Mouse (Mus musculus): ENCODE data around the gene Tuba3b. TPM values are rescaled to one million over a fixed set of nuclear protein-coding genes. Genes with fewer than 3 reads are reported as not detected.
A peak's percentile ranks its signal among the peaks of the same experiment; 100 is the strongest.

Gene Tuba3b
- polyA plus RNA-seq, 1 experiment from 2014 or later, result not detected

DNA sequence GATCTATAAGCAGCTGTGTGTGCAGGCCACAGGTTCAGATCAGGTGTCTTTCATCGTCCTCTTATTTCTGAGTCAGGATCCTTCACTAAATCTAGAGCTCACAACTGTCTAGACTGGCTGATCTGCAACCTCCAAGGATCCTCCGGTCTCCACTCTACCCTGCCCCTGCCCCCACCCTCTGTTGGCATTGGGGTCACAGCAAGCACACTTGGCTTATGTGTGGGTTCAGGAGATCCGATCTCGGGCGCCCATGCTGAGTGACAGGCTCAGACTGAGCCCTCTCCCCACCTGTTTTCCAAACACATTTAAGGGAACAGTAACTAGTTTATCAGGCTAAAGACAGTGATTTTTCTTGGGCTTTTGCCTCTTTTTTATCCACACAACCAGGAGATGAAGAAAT is 38.1 kb downstream of the Tuba3b start:
- H3K9ac ChIP-seq, result no peak overlapping the region
- no peak overlapping the region for H3K4me3 ChIP-seq
- WGBS, result 76% methylated on average over 5 of the region's 5 CpGs
- 0 out of 2 replicates have a peak, but pooled peaks cover 5% of the 10 kb centered on the region for H3K9me3 ChIP-seq
- H3K4me1 ChIP-seq, result peaks cover 15% of the 10 kb centered on the region
- peak overlapping the region; percentile 56; the same call in 1 of the 2 replicates for H3K27ac ChIP-seq
- ATAC-seq (ENCODE audit: borderline replicate concordance, extremely low read depth, low FRiP score, low TSS enrichment), result no peak
- H3K4me2 ChIP-seq, result no peak overlapping the region
- H3K27me3 ChIP-seq, result no peaks in the 10 kb centered on the region
- no peaks in the 10 kb centered on the region for H3K36me3 ChIP-seq

DNA sequence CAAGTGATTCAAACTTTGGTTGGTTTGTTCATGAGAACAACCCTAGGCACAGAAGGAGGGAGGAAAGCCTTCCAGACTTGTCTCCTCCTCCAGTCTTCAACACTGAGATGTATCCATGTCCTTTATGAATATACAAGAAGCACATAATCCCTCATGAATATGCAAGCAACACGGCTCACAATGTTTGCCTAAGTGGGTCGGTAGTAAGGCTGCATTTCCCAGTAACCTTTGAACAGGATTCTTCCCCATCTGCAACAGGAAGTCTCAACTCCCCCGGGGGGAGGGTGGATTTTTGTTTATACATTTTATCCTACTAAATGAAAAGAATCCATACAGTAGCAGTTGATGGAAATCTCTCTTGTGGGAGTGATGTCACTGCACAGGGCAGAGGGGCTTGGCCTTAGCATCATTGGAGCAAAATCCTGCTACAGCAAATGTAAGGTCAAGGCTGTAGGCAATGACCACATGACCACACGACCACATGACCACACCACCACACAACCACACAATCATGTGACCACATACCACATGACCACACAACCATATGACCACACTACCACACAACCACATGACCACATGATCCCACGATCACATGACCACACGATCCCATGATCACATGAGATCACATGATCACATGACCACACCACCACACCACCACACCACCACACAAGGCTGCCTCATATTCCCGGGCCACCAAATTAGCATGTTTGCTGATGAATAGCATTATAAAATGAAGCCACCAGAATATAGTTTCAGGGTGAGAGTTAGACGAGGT is 38.7 kb downstream of the Tuba3b start:
- Histone ChIP-seq H3K27me3 (no peaks in the 10 kb centered on the region), H3K4me2 (no peak overlapping the region), H3K4me1 (peaks cover 15% of the 10 kb centered on the region), H3K9me3 (0 out of 2 replicates have a peak, but pooled peaks cover 5% of the 10 kb centered on the region), H3K27ac (peak overlapping the region; percentile 56; the same call in 1 of the 2 replicates), H3K9ac (no peak overlapping the region), H3K4me3 (no peak overlapping the region), H3K36me3 (no peaks in the 10 kb centered on the region)
- WGBS, result 67% methylated on average over 8 of the region's 8 CpGs
- no peak for ATAC-seq (ENCODE audit: borderline replicate concordance, extremely low read depth, low FRiP score, low TSS enrichment)

DNA sequence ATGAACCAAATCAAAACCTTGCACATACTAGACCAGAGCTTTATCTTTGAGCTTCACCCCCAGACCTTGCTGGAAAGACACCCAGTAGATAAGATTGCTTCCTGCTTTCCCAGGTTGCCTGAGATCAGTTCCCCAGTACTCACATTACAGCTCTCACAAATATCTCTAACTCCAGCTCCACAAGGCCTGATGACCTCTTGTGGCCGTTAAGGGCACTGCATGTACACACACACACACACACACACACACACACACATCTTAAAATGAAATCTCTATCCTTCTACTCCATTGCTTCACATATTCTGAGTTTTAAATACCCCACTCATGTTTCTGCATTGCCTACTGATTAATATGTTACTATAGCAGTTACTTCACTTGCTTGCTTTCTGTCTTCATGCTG is 40.1 kb downstream of the Tuba3b start:
- ATAC-seq (ENCODE audit: borderline replicate concordance, extremely low read depth, low FRiP score, low TSS enrichment), result no peak
- peaks cover 15% of the 10 kb centered on the region for H3K4me1 ChIP-seq
- no peak overlapping the region for H3K4me3 ChIP-seq
- no peak overlapping the region for H3K4me2 ChIP-seq
- H3K27ac ChIP-seq, result no peak overlapping the region
- WGBS, result 63% methylated on average over 1 of the region's 1 CpGs
- H3K9me3 ChIP-seq, result 0 out of 2 replicates have a peak, but pooled peaks cover 5% of the 10 kb centered on the region
- no peaks in the 10 kb centered on the region for H3K27me3 ChIP-seq
- no peak overlapping the region for H3K9ac ChIP-seq
- no peaks in the 10 kb centered on the region for H3K36me3 ChIP-seq

DNA sequence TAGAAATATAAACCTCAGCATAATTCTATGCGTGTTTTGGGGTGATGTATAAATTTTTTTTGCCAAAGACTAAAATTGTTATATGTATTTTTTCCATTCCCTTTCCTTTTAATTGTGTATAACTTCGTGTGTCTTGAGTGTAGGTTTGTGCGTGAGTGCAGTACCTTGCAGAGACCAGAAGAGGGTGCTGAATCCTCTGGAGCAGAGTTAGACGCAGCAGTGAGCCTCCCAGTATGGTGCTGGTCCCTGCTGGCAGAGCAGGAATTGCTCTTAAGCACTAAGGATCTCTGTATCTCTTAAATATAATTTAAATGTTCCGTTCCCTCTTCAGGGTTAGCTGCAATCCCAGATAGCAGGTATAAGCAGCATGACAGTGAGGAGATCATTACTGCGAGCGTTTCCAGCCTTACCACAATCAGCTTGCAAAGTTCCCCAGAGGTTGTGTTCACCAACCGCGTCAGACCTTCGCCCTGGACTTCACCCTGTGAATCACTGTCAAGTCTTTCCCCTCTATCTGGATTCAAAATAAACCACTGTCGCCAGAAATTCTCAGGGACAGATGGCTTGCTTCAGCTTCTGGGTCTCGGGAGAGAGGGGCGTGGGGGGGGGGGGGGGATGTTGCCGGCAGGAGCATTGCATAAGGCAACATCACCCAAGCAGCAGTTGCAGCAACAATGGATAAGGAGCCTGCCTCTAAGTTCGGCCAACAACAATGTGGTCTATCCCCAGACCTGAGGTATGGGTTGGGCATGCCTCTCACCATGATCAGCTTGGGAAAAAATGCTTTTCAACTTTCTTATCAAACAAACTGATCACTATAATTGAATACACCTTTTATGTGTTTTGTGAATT is 41.4 kb downstream of the Tuba3b start:
- H3K9me3 ChIP-seq, result 0 out of 2 replicates have a peak, but pooled peaks cover 5% of the 10 kb centered on the region
- H3K27ac ChIP-seq, result peak overlapping the region; percentile 25; the same call in 1 of the 2 replicates
- no peaks in the 10 kb centered on the region for H3K36me3 ChIP-seq
- 0 out of 2 replicates have a peak, but pooled peaks have one; percentile 24 for ATAC-seq (ENCODE audit: borderline replicate concordance, extremely low read depth, low FRiP score, low TSS enrichment)
- WGBS, result 55% methylated on average over 15 of the region's 15 CpGs
- no peak overlapping the region for H3K4me2 ChIP-seq
- no peak overlapping the region for H3K4me3 ChIP-seq
- peaks cover 15% of the 10 kb centered on the region for H3K4me1 ChIP-seq
- H3K27me3 ChIP-seq, result no peaks in the 10 kb centered on the region
- no peak overlapping the region for H3K9ac ChIP-seq

DNA sequence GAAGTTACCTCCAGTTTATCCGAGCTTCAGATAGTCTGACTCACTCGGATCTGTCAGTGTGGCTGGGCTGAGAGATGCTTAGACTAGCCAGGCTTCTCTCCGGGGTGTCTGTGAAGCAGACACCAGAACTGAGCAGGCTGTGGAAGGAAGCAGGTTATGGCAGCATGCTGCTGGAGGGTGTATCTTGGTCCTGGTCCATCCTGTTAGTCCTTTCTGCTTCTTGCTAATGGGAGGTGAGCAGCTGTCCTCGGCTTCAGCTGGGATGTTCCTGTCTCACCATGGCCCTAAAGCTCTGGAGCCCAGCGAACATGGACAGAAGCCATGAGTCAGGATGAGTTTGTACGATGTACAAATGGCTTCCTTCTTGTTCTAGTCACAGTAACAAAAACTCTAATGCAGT is 43.6 kb downstream of the Tuba3b start:
- ATAC-seq (ENCODE audit: borderline replicate concordance, extremely low read depth, low FRiP score, low TSS enrichment), result no peak
- no peaks in the 10 kb centered on the region for H3K36me3 ChIP-seq
- H3K4me2 ChIP-seq, result no peak overlapping the region
- H3K27me3 ChIP-seq, result no peaks in the 10 kb centered on the region
- no peak overlapping the region for H3K27ac ChIP-seq
- 65% methylated on average over 6 of the region's 6 CpGs for WGBS
- H3K4me3 ChIP-seq, result no peak overlapping the region
- H3K9me3 ChIP-seq, result 0 out of 2 replicates have a peak, but pooled peaks cover 5% of the 10 kb centered on the region
- H3K4me1 ChIP-seq, result peaks cover 3% of the 10 kb centered on the region; the same call in 1 of the 2 replicates
- no peak overlapping the region for H3K9ac ChIP-seq

DNA sequence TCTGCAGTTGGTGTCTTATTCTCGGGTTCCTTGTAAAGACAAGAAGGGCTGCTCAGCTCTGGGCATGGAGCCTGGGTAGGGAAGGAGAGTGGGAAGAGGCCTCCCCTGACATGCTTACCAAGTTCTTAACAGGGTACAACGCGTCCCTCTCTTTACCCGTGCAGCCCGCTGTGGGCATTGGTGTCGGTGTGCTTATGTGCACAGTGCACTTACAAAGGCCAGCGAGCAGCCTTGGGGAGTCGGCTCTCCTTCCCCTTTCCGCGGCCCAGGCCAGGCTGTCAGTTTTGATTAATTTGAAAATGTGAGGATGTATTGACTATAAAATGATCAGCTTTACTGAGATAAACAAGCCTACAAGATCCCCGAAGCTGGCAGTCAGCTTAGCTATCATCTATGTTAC is 45.4 kb downstream of the Tuba3b start:
- no peaks in the 10 kb centered on the region for H3K36me3 ChIP-seq
- ATAC-seq (ENCODE audit: borderline replicate concordance, extremely low read depth, low FRiP score, low TSS enrichment), result no peak
- no peak overlapping the region for H3K27ac ChIP-seq
- H3K4me2 ChIP-seq, result no peak overlapping the region
- H3K4me1 ChIP-seq, result no peaks in the 10 kb centered on the region
- no peaks in the 10 kb centered on the region for H3K27me3 ChIP-seq
- no peak overlapping the region for H3K4me3 ChIP-seq
- H3K9me3 ChIP-seq, result 0 out of 2 replicates have a peak, but pooled peaks cover 3% of the 10 kb centered on the region
- WGBS, result 56% methylated on average over 11 of the region's 11 CpGs
- H3K9ac ChIP-seq, result no peak overlapping the region

DNA sequence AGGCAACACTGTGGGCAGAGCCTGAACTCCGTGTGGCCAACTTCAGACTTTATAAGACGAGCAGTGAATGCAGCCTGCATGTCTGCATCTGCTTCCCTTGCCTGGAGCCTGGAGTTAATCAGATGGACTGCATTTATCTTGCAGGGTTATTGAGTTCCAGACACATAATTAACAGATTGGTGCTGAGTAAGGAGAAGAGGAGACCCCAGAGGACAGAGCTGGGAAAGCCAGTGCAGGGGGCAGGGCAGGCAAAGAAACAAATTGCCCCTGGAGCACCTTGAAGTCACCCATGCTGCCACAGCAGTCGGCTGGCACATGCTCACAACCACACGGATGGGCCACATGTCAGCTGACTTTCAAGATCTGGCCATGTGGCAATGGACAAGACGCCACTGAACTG is 48.7 kb downstream of the Tuba3b start:
- H3K9ac ChIP-seq, result no peak overlapping the region
- H3K36me3 ChIP-seq, result no peaks in the 10 kb centered on the region
- no peak overlapping the region for H3K27ac ChIP-seq
- H3K27me3 ChIP-seq, result no peaks in the 10 kb centered on the region
- H3K4me1 ChIP-seq, result peaks cover 6% of the 10 kb centered on the region
- H3K4me3 ChIP-seq, result no peak overlapping the region
- WGBS, result 49% methylated on average over 5 of the region's 5 CpGs
- H3K4me2 ChIP-seq, result no peak overlapping the region
- H3K9me3 ChIP-seq, result no peaks in the 10 kb centered on the region
- no peak for ATAC-seq (ENCODE audit: borderline replicate concordance, extremely low read depth, low FRiP score, low TSS enrichment)

DNA sequence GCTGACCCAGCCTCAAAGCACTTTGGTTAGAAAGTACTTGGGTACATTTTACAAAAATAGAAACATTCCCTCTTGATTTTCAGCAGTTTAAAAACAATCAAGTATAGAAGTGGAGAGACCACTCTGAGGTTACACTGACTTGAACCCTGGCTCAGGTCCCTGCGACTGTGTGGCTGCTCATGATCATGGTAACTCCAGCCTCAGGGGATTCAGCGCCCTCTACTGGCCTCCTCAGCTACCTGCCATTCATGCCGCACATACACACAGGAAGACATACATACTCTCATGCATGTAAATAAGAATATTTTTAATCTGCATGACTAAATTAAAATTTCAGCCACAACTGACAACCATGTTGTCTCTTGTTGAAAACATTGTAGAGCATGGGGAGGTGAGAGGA is 50.2 kb downstream of the Tuba3b start:
- H3K27me3 ChIP-seq, result no peaks in the 10 kb centered on the region
- no peaks in the 10 kb centered on the region for H3K9me3 ChIP-seq
- no peak overlapping the region for H3K27ac ChIP-seq
- H3K36me3 ChIP-seq, result no peaks in the 10 kb centered on the region
- H3K4me3 ChIP-seq, result no peak overlapping the region
- peaks cover 6% of the 10 kb centered on the region for H3K4me1 ChIP-seq
- H3K9ac ChIP-seq, result no peak overlapping the region
- H3K4me2 ChIP-seq, result no peak overlapping the region
- 83% methylated on average over 3 of the region's 3 CpGs for WGBS
- ATAC-seq (ENCODE audit: borderline replicate concordance, extremely low read depth, low FRiP score, low TSS enrichment), result no peak

DNA sequence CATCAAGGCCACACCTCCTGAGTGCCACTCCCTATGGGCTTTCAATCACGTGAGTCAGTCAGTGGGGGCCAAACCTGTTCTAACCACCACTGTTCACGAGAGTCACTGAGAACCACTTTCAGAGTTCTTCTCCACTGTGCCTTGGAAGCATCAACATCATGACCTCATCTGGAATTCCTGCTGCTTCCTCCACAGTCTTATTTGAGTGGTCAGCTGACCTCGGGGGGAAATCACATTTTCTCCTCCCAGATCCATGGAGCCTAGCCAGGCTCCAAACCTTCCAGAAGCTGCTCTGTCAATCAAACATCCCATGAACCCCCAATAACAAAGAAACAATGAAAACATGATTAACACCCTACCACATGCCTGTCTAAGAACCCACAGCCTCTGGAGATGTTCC is 52.1 kb downstream of the Tuba3b start:
- H3K27ac ChIP-seq, result no peak overlapping the region
- H3K9me3 ChIP-seq, result no peaks in the 10 kb centered on the region
- no peaks in the 10 kb centered on the region for H3K27me3 ChIP-seq
- no peak overlapping the region for H3K4me2 ChIP-seq
- ATAC-seq (ENCODE audit: borderline replicate concordance, extremely low read depth, low FRiP score, low TSS enrichment), result no peak
- H3K4me3 ChIP-seq, result no peak overlapping the region
- H3K4me1 ChIP-seq, result peaks cover 6% of the 10 kb centered on the region
- H3K9ac ChIP-seq, result no peak overlapping the region
- H3K36me3 ChIP-seq, result no peaks in the 10 kb centered on the region
- 36% methylated on average over 3 of the region's 3 CpGs for WGBS

DNA sequence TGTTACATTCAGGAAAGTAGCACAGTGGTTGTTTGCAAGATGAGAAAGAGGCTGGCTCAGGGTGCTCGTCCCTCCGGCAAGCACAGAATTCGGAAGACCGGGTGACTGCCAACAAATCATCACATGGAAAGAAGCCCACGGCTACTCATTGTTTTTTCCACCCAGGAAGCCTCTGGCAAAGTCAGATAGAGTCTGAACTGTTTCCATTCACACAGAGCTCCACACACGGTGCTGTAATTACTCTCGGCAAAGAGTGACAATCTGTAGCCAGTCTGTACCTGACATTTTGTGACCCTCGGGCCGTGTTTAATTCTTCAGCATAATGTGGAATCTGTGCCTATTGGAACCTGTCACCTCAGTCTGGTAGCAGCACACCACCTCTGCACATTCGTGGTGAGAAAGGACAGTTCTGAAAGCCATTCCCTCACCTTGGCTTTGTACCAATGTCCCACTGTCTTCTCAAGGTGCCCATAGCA is 54.1 kb downstream of the Tuba3b start:
- Histone ChIP-seq H3K4me3 (no peak overlapping the region), H3K27ac (no peak overlapping the region), H3K27me3 (no peaks in the 10 kb centered on the region), H3K9me3 (no peaks in the 10 kb centered on the region), H3K4me1 (peaks cover 6% of the 10 kb centered on the region), H3K9ac (no peak overlapping the region), H3K36me3 (no peaks in the 10 kb centered on the region), H3K4me2 (no peak overlapping the region)
- 55% methylated on average over 10 of the region's 10 CpGs for WGBS
- ATAC-seq (ENCODE audit: borderline replicate concordance, extremely low read depth, low FRiP score, low TSS enrichment), result no peak

Measured in lung, embryonic 15.5 days (tissue).